Mouse (Mus musculus): ENCODE data around the gene Kcnmb1.

Kcnmb1 gene

DNA sequence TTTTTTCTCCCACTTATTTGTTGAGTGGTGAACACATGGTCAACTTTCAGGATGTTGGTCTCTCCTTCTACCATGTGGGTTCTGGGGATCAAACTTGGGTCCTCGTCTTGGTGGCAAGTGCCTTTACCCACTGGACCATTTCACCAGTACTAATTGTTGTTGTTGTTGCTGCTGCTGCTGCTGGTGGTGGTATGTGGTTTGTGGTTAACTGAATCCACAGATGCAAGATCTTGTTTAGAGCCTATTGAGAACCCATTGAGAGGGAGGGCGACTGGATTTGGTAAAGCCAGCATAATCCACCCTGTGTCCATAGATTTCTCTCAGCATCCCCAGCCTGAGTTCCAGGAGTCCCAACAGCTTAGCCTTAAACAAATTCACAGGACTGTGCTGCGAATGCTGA, 37.6 kb downstream of the Kcnmb1 start:
- no peak for DNase-seq (ENCODE audit: low read depth, low spot score)

GRCm38 (mm10) chr11:34001938-34002592, 39.3 kb downstream of the Kcnmb1 start:
- DNase-seq (ENCODE audit: low read depth, low spot score) = peak; percentile 54

DNA sequence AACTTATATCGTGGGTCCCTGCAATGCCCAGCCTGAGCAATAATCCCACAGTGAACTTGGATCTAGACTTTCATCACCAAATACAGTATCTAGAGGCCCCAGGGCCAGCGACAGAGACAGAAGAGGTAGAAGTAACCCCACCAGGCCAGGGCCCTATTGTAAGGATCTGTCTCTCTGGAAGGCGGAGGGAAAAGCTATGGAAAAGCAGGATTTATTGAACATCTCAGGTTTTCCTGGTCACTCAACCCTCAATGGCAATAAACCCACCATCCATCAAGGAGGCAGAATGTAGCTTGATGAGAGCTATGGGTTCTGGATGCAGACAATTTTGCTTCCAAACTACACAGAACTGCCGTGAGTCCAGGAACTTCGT, 39.8 kb downstream of the Kcnmb1 start:
- no peak for DNase-seq (ENCODE audit: low read depth, low spot score)

DNA sequence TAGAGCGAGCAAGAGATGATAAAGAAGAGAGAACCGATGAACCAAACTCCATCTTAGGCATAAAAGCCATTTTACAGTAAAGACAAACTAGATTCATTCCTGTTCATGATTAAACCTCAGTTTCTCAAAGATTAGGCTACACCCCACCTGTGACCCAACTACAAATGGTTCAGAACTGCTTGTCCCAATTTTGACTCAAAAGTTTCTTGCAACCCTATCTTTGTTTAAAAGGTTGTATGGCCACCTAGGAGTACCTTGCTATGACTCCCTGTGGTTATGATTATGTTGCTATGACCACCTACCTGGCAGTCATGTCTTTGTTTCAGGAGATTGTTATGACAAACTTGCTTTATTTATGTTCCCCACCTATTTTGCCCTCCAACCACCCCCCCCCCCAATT, 44.8 kb downstream of the Kcnmb1 start:
- no peak for DNase-seq (ENCODE audit: low read depth, low spot score)

DNA sequence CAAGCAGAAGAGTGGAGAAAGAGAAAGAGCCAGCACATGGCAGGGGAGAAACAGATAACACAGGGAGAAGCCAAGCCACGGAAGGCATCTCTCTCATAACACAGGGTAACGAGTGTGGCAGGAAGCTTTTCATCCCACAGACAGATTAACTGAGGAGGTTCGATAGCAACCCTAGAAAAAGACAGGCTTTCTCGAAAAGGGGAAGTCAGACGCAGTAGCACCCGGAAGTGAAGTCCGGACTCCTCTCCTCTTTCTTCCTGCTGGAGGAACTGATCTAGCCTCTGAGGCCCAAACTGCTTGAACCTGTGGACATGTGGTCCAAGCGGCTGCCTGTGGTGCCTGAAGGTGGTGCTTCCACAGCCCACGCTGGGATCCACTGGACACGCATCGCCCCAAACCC, 45.4 kb downstream of the Kcnmb1 start:
- no peak for DNase-seq (ENCODE audit: low read depth, low spot score)

DNA sequence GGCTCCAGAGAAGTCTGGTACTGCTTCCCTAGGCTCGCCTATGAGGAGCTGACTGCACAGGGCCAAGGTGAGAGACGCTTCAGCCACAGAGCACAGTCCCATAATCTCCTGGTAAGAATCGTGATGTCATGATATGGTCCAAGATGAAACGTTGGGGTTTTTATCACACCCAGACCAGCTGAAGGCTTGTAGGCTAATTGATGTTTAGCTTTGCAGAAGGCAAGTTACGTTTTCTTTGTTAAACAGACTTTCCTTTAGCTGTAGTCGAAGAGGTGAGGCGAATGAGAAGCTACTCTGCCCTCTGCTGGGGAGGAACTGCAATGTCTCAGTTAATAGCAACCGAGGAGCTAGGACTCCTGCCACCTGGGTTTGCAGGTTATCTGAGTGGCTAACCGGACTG, 45.9 kb downstream of the Kcnmb1 start:
- DNase-seq (ENCODE audit: low read depth, low spot score) = peak; percentile 55

DNA sequence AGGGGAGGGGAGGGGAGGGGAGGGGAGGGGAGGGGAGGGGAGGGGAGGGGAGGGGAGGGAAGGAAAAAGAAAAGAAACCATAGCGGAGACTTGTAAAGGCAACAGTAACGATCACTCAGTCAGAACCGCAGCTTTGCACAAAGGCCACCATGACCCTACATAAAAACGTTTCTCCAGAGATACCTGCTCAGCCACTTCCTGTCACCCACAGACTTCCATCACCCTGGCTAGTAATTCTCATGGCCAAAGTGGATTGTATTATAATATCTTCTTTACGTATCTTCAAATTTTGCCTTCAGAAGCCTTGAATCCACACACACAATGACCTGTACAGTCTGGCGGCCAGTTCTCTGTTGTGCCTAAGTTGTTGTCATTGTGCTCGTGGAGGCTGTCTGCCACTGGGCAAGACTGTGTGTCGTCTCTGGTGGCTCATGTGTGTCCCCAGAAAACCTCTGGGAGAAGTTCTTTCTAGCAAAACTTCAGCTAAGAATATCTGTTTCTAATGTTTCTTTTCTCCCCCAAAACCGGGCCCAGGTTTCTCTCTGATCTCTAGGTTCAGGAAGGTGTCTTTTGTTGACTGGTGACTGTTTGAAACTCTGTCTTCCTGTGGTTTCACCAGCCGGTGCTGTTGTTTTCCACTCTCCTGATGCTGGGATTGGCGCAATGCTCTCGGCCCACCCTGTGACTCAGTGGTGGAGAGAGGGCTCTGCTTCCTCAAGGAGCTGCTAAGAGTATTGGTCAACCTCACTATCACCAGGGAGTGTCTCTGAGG, 46.7 kb downstream of the Kcnmb1 start:
- DNase-seq (ENCODE audit: low read depth, low spot score) = no peak

- no peak for DNase-seq (ENCODE audit: low read depth, low spot score)
Observed at GRCm38 (mm10) chr11:34010133-34010858, 47.5 kb downstream of the Kcnmb1 start.

GRCm38 (mm10) chr11:34010859-34011172, 48.0 kb downstream of the Kcnmb1 start:
- DNase-seq (ENCODE audit: low read depth, low spot score) = no peak

DNA sequence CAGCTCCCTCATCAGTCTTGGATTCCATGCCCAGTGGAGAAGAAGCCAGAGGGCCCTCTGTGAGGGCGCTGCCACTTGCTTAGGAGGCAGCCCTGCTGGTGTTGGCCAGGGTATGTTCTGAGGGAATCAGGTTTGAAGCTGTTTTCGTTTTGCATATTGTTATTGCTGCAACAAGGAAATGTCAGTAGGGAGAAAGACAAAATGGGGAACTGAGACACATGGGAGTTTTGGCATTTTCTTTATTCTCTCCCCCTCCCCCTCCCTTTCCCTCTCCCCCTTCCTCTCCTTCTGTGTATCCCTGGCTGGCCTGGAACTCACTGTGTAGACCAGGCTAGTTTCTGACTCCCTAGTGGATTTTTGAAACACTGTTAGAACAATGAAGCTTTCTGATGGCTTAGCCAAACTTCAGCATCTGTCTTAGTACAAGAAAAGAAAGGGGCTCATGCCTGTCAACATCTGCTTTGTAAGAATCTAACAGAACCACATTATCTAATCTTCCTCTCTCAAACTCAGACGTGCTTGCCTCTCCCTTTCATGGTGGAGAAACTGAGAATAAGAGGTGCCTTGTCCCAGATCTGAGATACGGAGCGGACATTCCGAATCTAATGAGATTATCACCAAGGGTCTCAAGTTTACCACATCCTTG, 49.3 kb downstream of the Kcnmb1 start:
- no peak for DNase-seq (ENCODE audit: low read depth, low spot score)
